Mouse (Mus musculus) megakaryocyte, embryonic 14.5 days (primary cell): ENCODE results near the gene Cdc42ep2.

Source experiments
- FLI1 ChIP-seq: IDR thresholded peaks from 2 replicates; pipeline ENCODE4 v1.6.1; 2012; ENCODE audit warnings: low read length, inconsistent platforms, mixed read lengths
- GATA1 ChIP-seq: IDR thresholded peaks from 3 replicates; pipeline ENCODE4 v1.6.1; 2012; ENCODE audit warnings: mixed read lengths, low read length, inconsistent platforms, borderline replicate concordance

DNA sequence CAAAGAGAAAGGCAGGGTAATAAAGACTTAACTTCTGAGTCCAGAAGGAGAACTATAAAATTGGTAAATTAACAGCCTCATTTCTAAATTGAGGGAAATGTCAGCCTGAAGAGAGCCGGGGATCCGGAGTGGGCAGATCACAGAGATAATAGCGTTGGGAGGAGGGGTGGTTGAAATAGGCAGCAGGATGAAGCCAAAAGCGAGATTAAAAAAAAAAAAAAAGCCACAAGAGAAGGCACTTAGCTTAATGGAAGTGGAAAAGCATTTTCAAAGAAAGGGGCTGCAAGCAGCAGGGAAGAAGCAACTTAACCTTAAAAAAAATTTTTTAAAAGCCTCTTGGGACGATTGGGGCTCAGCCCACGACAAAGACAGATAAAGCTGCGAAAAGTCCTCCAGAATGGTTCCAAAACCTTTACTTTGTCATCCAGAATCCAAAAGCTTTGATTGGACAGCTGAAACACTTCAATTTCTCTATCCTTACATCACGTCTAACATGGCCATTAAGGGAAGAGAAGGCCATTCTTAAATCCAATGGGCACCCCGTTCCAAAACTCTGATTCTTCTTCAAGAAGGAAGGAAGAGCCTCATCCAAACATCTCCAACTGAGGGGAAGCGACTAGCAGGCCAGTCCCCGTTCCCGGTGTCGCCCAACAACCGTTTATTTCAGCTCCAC, 13.1 kb downstream of the Cdc42ep2 start:
- TF ChIP-seq FLI1 = no peak
- no peak for TF ChIP-seq GATA1
